Mouse (Mus musculus): Measurements from ENCODE around the gene Ccn1. TPM values are rescaled to one million over a fixed set of nuclear protein-coding genes. Genes with fewer than 3 reads are reported as not detected.

Gene Ccn1
- total RNA-seq, 1 experiment, result 191 TPM

- TF ChIP-seq MAFK (IDR thresholded peaks at IDR 0.05; ENCODE audit: insufficient read depth, low read depth, low read length) (no peak), HCFC1 (IDR thresholded peaks at IDR 0.05; ENCODE audit: borderline replicate concordance, insufficient read depth, low read length) (no peak), ZNF384 (IDR thresholded peaks at IDR 0.05; ENCODE audit: low read depth, low read length) (no peak), ZC3H11A (IDR thresholded peaks at IDR 0.05; ENCODE audit: borderline replicate concordance, low read depth, low read length) (no peak), CHD2 (IDR thresholded peaks at IDR 0.05; ENCODE audit: low read depth, low read length) (no peak)
- in situ Hi-C loops (cut with MboI; ENCODE audit: low sequenced_read_pairs in 2 of 2, unreplicated experiment in 2 of 2), result no loop called here
- H3K4me1 ChIP-seq (ENCODE audit: control insufficient read depth in 2 of 2, insufficient read depth in 2 of 2, low read length in 2 of 2, poor library complexity in 1 of 2), result peaks cover 6 to 12% of the 10 kb centered on the region in 2 experiments; a peak in 3 of 4 replicates
These were observed 2.7 kb upstream of the Ccn1 start for GRCm38 (mm10) chr3:145652322-145653131.

GRCm38 (mm10) chr3:145651978-145652321, 2.2 kb upstream of the Ccn1 start:
- Histone ChIP-seq H3K36me3 (ENCODE audit: control insufficient read depth, insufficient read depth, low read length, poor library complexity, severe bottlenecking) (peaks cover 10% of the 10 kb centered on the region; the same call in 1 of the 2 replicates), H3K9ac (ENCODE audit: insufficient read depth, low read depth, low read length, poor library complexity, severe bottlenecking) (no peak overlapping the region), H3K4me3 (ENCODE audit: insufficient read depth in 1 of 2, low read depth in 1 of 2, low read length in 2 of 2, poor library complexity in 1 of 2, severe bottlenecking in 1 of 2) (no peak overlapping the region; a peak in 1 of 4 replicates), H3K27ac (ENCODE audit: insufficient read depth, low read depth, low read length, poor library complexity, severe bottlenecking) (no peak overlapping the region), H3K4me1 (ENCODE audit: control insufficient read depth in 2 of 2, insufficient read depth in 2 of 2, low read length in 2 of 2, poor library complexity in 1 of 2) (peaks cover 6 to 12% of the 10 kb centered on the region in 2 experiments; a peak in 3 of 4 replicates), H3K9me3 (ENCODE audit: control insufficient read depth, insufficient read depth, low read depth, low read length) (no peaks in the 10 kb centered on the region)
- no peak for DNase-seq (ENCODE audit: low read depth, low spot score)
- TF ChIP-seq ZC3H11A (IDR thresholded peaks at IDR 0.05; ENCODE audit: borderline replicate concordance, low read depth, low read length), result no peak
- TF ChIP-seq HCFC1 (IDR thresholded peaks at IDR 0.05; ENCODE audit: borderline replicate concordance, insufficient read depth, low read length), result no peak
- TF ChIP-seq MAFK (IDR thresholded peaks at IDR 0.05; ENCODE audit: insufficient read depth, low read depth, low read length), result no peak
- no peak for TF ChIP-seq CHD2 (IDR thresholded peaks at IDR 0.05; ENCODE audit: low read depth, low read length)
- in situ Hi-C loops (cut with MboI; ENCODE audit: low sequenced_read_pairs in 2 of 2, unreplicated experiment in 2 of 2), result no loop called here

More at GRCm38 (mm10) chr3:145652322-145653131, 2.7 kb upstream of the Ccn1 start:
- H3K9me3 ChIP-seq (ENCODE audit: control insufficient read depth, insufficient read depth, low read depth, low read length), result no peaks in the 10 kb centered on the region
- DNase-seq (ENCODE audit: low read depth, low spot score), result no peak
- no peak overlapping the region for H3K27ac ChIP-seq (ENCODE audit: insufficient read depth, low read depth, low read length, poor library complexity, severe bottlenecking)
- peak overlapping the region; percentile 76; the same call in 1 of the 2 replicates for H3K9ac ChIP-seq (ENCODE audit: insufficient read depth, low read depth, low read length, poor library complexity, severe bottlenecking)
- peak overlapping the region; percentile 52 to 61; a peak in 3 of 4 replicates for H3K4me3 ChIP-seq (ENCODE audit: insufficient read depth in 1 of 2, low read depth in 1 of 2, low read length in 2 of 2, poor library complexity in 1 of 2, severe bottlenecking in 1 of 2)
- H3K36me3 ChIP-seq (ENCODE audit: control insufficient read depth, insufficient read depth, low read length, poor library complexity, severe bottlenecking), result peaks cover 7% of the 10 kb centered on the region; the same call in 1 of the 2 replicates

- Histone ChIP-seq H3K27ac (ENCODE audit: insufficient read depth, low read depth, low read length, poor library complexity, severe bottlenecking) (no peak overlapping the region), H3K9ac (ENCODE audit: insufficient read depth, low read depth, low read length, poor library complexity, severe bottlenecking) (no peak overlapping the region), H3K9me3 (ENCODE audit: control insufficient read depth, insufficient read depth, low read depth, low read length) (no peaks in the 10 kb centered on the region), H3K4me3 (ENCODE audit: insufficient read depth in 1 of 2, low read depth in 1 of 2, low read length in 2 of 2, poor library complexity in 1 of 2, severe bottlenecking in 1 of 2) (peak overlapping the region; percentile 20 to 82), H3K4me1 (ENCODE audit: control insufficient read depth in 2 of 2, insufficient read depth in 2 of 2, low read length in 2 of 2, poor library complexity in 1 of 2) (peaks cover 6 to 12% of the 10 kb centered on the region in 2 experiments; a peak in 3 of 4 replicates), H3K36me3 (ENCODE audit: control insufficient read depth, insufficient read depth, low read length, poor library complexity, severe bottlenecking) (peaks cover 10% of the 10 kb centered on the region; the same call in 1 of the 2 replicates)
- in situ Hi-C loops (cut with MboI; ENCODE audit: low sequenced_read_pairs in 2 of 2, unreplicated experiment in 2 of 2), result no loop called here
- peak; percentile 93 for DNase-seq (ENCODE audit: low read depth, low spot score)
- TF ChIP-seq ZC3H11A (IDR thresholded peaks at IDR 0.05; ENCODE audit: borderline replicate concordance, low read depth, low read length) (no peak), HCFC1 (IDR thresholded peaks at IDR 0.05; ENCODE audit: borderline replicate concordance, insufficient read depth, low read length) (no peak), MAFK (IDR thresholded peaks at IDR 0.05; ENCODE audit: insufficient read depth, low read depth, low read length) (no peak), CHD2 (IDR thresholded peaks at IDR 0.05; ENCODE audit: low read depth, low read length) (peak; percentile 26; the same call in 1 of the 2 replicates), ZNF384 (IDR thresholded peaks at IDR 0.05; ENCODE audit: low read depth, low read length) (no peak)
These were observed 1.5 kb upstream of the Ccn1 start for GRCm38 (mm10) chr3:145651029-145651977.

DNA sequence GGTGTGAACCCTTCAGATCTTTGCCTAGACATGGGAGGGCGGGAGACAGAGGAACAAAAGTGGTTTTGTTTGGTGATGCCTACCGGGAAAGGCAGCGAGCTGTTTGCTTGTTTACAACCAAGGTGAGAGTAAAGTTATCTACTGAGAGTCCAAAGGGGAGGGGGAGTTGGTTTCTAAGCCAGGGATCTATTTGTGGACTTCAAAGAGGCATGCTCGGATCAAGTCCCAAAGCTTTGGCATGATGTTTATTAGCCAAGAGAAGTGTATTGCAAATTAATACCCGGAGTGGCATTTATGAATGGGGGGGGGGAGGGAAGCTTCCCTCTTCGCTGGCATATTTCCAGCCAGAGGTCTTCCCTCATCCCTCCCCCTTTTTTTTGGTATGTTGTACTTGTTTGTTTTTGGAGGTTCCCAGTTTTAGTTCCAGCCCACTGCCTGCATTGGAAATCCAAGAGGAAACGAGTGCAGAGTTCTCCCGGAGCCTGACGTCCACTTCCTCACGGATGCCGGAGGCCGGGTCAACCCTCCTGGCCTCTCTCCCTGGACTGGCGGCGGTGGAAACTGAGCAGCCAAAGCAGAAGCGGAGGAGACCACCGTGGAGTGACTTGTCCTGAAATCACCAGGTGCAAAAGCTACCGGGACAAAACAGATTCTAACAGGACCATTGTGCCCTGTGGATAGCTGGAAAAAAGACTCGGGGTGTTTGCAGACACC, 674 bp upstream of the Ccn1 start:
- in situ Hi-C loops (cut with MboI; ENCODE audit: low sequenced_read_pairs in 2 of 2, unreplicated experiment in 2 of 2), result no loop called here
- peaks cover 6 to 12% of the 10 kb centered on the region in 2 experiments; a peak in 3 of 4 replicates for H3K4me1 ChIP-seq (ENCODE audit: control insufficient read depth in 2 of 2, insufficient read depth in 2 of 2, low read length in 2 of 2, poor library complexity in 1 of 2)
- H3K9ac ChIP-seq (ENCODE audit: insufficient read depth, low read depth, low read length, poor library complexity, severe bottlenecking), result no peak overlapping the region; the same call in 1 of the 2 replicates
- H3K9me3 ChIP-seq (ENCODE audit: control insufficient read depth, insufficient read depth, low read depth, low read length), result no peaks in the 10 kb centered on the region
- H3K4me3 ChIP-seq (ENCODE audit: insufficient read depth in 1 of 2, low read depth in 1 of 2, low read length in 2 of 2, poor library complexity in 1 of 2, severe bottlenecking in 1 of 2), result peak overlapping the region; percentile 67 to 82
- peaks cover 10% of the 10 kb centered on the region; the same call in 1 of the 2 replicates for H3K36me3 ChIP-seq (ENCODE audit: control insufficient read depth, insufficient read depth, low read length, poor library complexity, severe bottlenecking)
- no peak for DNase-seq (ENCODE audit: low read depth, low spot score)
- H3K27ac ChIP-seq (ENCODE audit: insufficient read depth, low read depth, low read length, poor library complexity, severe bottlenecking), result no peak overlapping the region
- TF ChIP-seq MAFK (IDR thresholded peaks at IDR 0.05; ENCODE audit: insufficient read depth, low read depth, low read length) (no peak), ZC3H11A (IDR thresholded peaks at IDR 0.05; ENCODE audit: borderline replicate concordance, low read depth, low read length) (0 out of 2 replicates have a peak, but pooled peaks have one; percentile 4)

Data from ES-E14 (cell line).